Mouse (Mus musculus) spleen, adult 12 weeks (tissue): ENCODE results near the gene Mill1.
"Not testable (repeated sequence)": the region's sequence is repeated elsewhere in the genome, so short reads cannot be mapped to it uniquely, and the experiment has no call there.

Experiments
- DNase-seq: peaks from one replicate; pipeline ENCODE4 v3.0.0; 2022; ENCODE audit warnings: low spot score

The Mill1 gene

DNA sequence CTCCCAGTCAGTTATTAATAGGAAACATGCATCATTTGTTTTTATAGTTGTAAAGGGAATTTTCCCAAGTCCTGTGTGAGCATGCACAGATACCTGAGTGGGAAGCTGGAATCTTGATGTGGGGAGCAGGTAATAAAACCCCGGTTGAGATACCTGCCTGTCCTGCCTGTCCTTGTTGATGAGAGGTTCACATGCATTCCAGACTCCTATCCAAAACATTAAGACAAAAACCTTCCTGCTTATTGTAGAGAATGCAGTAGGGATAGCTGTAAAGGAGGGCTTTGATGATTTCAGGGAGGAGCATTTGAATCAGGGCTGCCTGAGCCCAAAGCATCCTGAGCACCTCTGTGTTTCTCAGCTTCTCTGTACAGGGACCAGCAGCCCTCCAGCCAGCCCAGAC is at the start of gene Mill1:
TSS of gene Mill1 (plus strand) at position 301 of the 400 bp plus-strand sequence.
- DNase-seq: no peak

DNA sequence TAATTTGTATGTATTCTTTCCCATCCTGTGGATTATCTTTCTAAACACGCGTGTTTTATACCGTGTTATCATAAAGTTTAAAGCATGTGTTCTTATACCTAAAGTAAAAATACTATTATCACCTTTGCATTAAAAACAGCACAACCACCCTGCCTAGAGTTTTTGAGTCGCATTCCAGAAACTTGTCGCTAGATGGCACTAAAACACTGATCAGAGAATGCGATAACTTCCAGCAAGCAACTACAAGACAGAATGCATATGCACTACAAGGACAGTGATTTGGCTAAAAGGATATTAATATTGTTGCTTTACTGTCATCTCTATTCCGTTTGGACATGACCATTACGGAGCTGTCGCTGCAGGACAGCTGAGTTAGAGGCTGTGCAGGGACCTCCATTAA is 34.2 kb upstream of the Mill1 start:
- no peak for DNase-seq

DNA sequence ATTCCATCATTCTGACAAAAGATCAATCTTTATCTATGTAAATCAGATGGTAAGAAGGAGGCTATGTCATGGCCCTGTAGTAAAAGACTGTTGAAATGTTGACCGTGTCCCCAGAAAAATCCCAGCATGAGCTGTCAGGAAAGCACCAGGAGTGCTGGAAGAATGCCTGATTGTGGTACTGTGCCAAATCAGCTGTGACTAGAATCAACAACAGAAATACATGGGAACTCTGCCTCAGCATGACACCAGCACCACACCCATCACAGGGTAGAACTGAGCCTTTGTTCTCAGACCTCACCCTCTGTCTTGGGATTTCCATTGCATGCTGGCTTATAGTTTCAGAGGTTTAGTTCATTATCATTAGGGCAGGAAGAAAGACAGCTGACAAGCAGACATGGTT is 30.4 kb upstream of the Mill1 start:
- DNase-seq: no peak

DNA sequence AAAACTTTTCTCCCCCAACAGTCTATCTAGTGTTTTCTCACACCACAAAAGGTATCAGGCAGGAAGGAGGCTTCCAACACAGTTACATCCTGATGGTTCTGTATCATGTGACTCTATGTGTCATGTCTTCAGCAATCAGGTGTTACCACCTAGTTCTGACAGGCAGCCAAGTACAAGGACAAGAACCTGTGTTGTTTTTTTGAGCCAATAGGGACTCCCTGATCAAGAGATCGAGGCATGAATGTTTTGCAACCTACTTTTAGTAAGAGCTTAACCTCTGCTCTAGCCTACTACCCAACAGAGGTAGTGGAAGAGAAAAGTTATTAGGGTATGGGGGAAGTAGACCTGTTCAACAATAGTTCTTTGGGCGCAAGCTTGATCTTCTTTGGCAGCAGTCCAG is 6.6 kb upstream of the Mill1 start:
- no peak for DNase-seq

GRCm38 (mm10) chr7:18241217-18241616 is 3.9 kb upstream of the Mill1 start:
- DNase-seq: no peak

GRCm38 (mm10) chr7:18243959-18244573 is 1.1 kb upstream of the Mill1 start:
- DNase-seq: not testable (repeated sequence)

GRCm38 (mm10) chr7:18260219-18260618 is 15.1 kb downstream of the Mill1 start:
- no peak for DNase-seq

DNA sequence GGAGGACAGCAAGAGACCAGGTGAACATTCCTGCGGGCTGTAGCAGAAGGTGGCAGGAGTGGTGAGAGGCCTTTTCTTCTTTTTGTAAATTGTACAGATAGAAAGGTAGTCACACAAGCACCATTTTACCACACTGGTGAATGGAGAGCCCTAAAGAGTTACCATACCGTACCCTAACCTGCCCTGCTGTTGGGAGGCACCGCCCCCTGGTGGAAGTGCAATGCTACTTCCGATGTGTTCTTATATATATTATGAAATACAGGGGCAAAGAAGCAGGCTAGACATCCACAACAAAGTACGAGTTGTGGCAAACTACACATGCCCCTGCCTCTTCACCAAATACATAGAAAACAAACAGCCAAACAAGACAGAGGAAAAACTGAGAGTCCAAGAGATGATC is 19.9 kb downstream of the Mill1 start:
- no peak for DNase-seq
